Mouse (Mus musculus): Measurements from ENCODE around the gene Olfr561.

Gene Olfr561

DNA sequence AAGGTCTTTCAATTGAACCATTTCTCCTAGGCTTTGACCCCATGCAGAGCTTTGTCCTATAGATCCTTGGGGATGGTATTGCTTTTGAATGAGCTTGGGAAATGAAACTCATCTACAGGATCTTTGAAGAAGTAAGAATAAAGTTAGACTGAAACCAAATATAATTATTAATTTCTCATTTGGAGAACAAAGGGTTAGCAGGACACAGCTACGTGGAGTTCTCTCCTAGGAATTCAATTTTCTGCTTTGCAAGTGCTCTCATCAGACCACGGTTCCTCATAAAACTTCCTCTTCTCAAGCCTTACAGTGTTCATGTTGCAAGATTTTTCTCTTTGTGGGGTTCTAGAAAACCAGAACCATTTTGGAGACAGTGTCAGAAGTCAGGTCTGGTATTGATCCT lies at the start of gene Olfr561:
TSS of gene Olfr561 (plus strand) at position 301 of the 400 bp plus-strand sequence.
- DNase-seq: no peak

DNA sequence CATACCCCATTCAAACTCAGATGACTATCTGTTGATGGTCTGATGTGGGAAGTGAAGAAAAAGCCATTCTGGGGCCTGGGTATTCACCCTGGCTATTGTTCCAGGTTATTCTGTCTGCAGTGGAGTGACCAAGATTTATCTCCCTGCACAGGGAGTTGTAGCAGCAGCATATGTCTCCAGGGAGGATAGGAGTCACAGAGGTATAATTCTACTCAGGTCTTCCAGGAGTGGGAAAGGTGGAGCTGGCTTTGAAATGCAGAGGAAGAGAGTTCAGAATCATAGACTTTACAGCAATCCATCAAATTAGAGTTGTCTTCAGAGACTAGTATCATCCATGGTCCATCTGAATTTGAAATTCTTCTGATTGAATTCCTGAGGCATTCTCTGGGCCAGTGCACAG lies 43.6 kb upstream of the Olfr561 start, which contains the start of gene Olfr559:
TSS of gene Olfr559 (minus strand) at position 101 of the 400 bp plus-strand sequence.
- DNase-seq: no peak

DNA sequence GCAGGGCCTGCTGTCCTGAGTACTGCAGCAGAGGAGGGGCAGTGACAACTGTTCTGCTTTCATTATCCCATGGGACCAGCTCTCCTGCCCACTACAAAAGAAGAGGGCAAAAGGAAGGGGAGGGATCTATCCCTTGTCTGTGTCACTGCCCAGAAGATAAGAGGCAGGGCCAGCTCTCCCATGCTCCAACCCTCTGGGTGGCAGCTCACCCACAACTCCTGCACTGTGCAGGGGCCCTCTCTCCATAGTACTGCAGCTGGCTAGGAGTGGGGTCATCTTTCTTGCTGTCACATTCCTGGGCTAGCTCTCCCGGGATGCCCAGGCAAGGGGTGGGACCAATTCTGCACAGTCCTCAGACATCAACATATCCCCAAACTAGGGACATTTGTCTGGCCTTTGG lies 37.2 kb upstream of the Olfr561 start:
- no peak for DNase-seq

DNA sequence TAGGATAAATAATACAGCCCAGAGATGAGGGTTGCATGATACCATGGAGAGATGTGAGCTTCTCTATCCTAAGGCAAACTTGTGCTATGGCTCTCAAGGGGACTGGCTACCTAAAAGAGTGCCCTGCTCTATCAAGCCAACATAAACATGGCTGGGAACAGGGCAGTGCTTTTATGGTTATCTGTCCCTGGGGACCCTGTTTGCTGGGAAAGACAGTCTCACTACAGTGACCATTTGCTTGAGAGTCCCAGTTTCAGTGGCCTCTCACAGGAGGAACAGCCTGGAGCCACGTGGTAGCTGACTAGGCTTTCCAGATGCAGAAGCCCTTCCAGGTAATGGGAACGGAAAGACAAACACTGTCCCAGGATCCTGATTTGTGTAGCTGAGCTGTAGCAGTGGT lies 33.3 kb upstream of the Olfr561 start:
- DNase-seq: no peak

DNA sequence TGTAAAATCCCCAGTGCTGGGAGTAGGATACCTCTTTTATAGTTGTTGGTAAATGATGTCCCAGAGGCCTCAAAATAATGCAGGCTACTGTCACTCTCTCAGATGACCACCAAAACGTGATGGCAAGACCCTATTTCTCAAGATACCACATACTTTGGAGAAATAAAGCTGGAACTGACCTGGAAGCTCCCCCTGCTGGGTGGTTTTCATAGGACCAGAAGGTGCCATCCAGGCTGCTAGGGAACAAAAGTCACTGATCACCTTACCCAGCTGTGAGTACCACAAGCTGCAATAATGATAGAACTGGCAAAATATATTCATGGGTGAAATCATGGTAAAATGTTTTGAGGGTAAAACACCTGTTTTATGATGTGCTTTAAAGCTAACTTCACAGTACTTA lies 18.9 kb upstream of the Olfr561 start:
- no peak for DNase-seq

DNA sequence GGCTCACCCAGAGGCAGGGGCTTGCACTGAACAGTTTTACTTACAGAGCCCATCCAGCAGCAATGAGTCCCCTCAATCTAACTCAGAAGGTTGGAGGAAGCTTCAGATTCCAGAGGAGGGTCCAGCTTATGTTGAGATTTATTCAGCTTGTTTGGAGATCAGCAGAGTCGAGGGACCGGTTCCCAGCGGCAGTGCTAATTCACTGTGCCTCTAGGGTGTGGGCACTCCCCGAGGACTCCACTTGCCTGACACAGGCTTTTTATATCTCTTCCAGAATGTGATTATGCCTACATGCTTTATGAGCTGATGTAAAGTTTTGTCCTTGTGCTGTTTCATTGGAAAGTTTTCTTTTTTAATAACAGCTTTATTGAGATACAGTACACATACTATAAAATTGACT lies 11.8 kb upstream of the Olfr561 start, which contains the start of the genes Olfr560 and Olfr78:
TSS of gene Olfr560 (minus strand) at position 101 of the 400 bp plus-strand sequence.
TSS of gene Olfr78 (minus strand) at position 206 of the 400 bp plus-strand sequence.
- DNase-seq: no peak

DNA sequence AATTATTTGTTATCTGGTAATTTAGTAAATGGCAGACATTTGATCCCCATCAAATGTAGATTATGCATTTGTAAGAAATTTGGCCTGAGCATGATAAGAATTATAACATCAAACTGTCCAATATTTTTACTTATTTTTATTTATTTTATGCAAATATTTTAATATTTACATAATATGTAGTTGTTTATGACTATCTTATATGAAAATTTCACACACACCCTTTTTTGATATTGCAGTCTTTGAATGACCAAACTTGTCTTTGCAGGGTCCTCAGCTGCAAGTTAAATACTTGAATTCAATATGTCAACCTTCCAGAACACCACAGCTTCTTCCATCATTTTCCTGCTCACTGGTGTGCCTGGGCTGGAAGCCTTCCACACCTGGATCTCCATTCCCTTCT lies 32.2 kb downstream of the Olfr561 start, which contains the start of gene Olfr564:
TSS of gene Olfr564 (plus strand) at position 301 of the 400 bp plus-strand sequence.
- no peak for DNase-seq
